Mouse (Mus musculus) limb, embryonic 13.5 days (tissue): ENCODE results near the gene Rhno1. TPM values are rescaled to one million over a fixed set of nuclear protein-coding genes. Genes with fewer than 3 reads are reported as not detected.
A peak's percentile ranks its signal among the peaks of the same experiment; 100 is the strongest.

Experiments
- ATAC-seq: fragments of 200-750 bp; cut with Nextera tagmentation; 2 replicates; pipeline ENCODE4 v1.8.0; 2017; ENCODE audit warnings: low read depth, moderate number of reproducible peaks, moderate TSS enrichment; ENCODE audit not compliant: low FRiP score
- H3K27ac ChIP-seq: fragments of 300-500 bp; sonication (generic); 2 replicates; pipeline ENCODE4 v1.5.1; 2015; ENCODE audit warnings: inconsistent platforms, mild to moderate bottlenecking, moderate library complexity
- H3K27me3 ChIP-seq: fragments of 300-500 bp; sonication (generic); 2 replicates; pipeline ENCODE4 v1.6.1; 2015; ENCODE audit warnings: mild to moderate bottlenecking, inconsistent platforms
- H3K36me3 ChIP-seq: fragments of 300-500 bp; sonication (generic); 2 replicates; pipeline ENCODE4 v1.6.1; 2015; ENCODE audit warnings: inconsistent platforms, mild to moderate bottlenecking, moderate library complexity
- H3K4me1 ChIP-seq: fragments of 300-500 bp; sonication (generic); 2 replicates; pipeline ENCODE4 v1.6.1; 2015; ENCODE audit warnings: inconsistent platforms
- H3K4me2 ChIP-seq: fragments of 300-500 bp; sonication (generic); replicated peaks from 2 replicates; pipeline ENCODE4 v1.6.1; 2015; ENCODE audit warnings: inconsistent platforms, mild to moderate bottlenecking, moderate library complexity
- H3K4me3 ChIP-seq: fragments of 300-500 bp; sonication (generic); 2 replicates; pipeline ENCODE4 v1.5.1; 2015; ENCODE audit warnings: moderate library complexity, mild to moderate bottlenecking, inconsistent platforms
- H3K9ac ChIP-seq: fragments of 300-500 bp; sonication (generic); 2 replicates; pipeline ENCODE4 v1.6.1; 2015; ENCODE audit warnings: mild to moderate bottlenecking, inconsistent platforms
- H3K9me3 ChIP-seq: fragments of 300-500 bp; sonication (generic); 2 replicates; pipeline ENCODE4 v1.6.1; 2016; ENCODE audit warnings: inconsistent platforms
- WGBS: fragments of 180-500 bp; shearing (Covaris S2); methylation state at CpG from one replicate; pipeline ENCODE4 v1.1.7; 2015; 5-methylcytosine and 5-hydroxymethylcytosine counted together
- polyA plus RNA-seq: library from polyadenylated mRNA; unstranded; fragments of >200 nt; fragmentation: Nextera tagmentation; extraction: Ambion mirVana; gene quantifications from 2 replicates; pipeline ENCODE4 v1.2.1, GENCODE M21; 2015

Rhno1 gene
- polyA plus RNA-seq, 1 experiment from 2014 or later, result 157 TPM

GRCm38 (mm10) chr6:128355726-128356416, 6.8 kb downstream of the Rhno1 start, which contains the start of gene Tulp3:
TSS of gene Tulp3 (minus strand) at chr6:128355851.
- peaks cover 24% of the 10 kb centered on the region for H3K4me1 ChIP-seq
- peaks cover 32% of the 10 kb centered on the region for H3K36me3 ChIP-seq
- peak within 1 kb of the TSS; percentile 75 for H3K9ac ChIP-seq
- H3K4me3 ChIP-seq, result peak within 1 kb of the TSS; percentile 82
- H3K9me3 ChIP-seq, result no peaks in the 10 kb centered on the region
- peak; percentile 99 for ATAC-seq
- peak within 1 kb of the TSS; percentile 80 for H3K4me2 ChIP-seq
- H3K27ac ChIP-seq, result peak within 1 kb of the TSS; percentile 71
- under 1% methylated on average over 41 of the region's 42 CpGs for WGBS
- no peaks in the 10 kb centered on the region for H3K27me3 ChIP-seq

- ATAC-seq, result no peak; the same call in none of the 2 replicates
- peaks cover 19% of the 10 kb centered on the region for H3K4me1 ChIP-seq
- peak overlapping the region; percentile 71 for H3K27ac ChIP-seq
- peak overlapping the region; percentile 75 for H3K9ac ChIP-seq
- H3K36me3 ChIP-seq, result peaks cover 38% of the 10 kb centered on the region
- peak overlapping the region; percentile 80 for H3K4me2 ChIP-seq
- under 1% methylated on average over 28 of the region's 28 CpGs for WGBS
- H3K27me3 ChIP-seq, result no peaks in the 10 kb centered on the region
- H3K9me3 ChIP-seq, result no peaks in the 10 kb centered on the region
- H3K4me3 ChIP-seq, result peak overlapping the region; percentile 82
Observed at GRCm38 (mm10) chr6:128355201-128355681, 7.5 kb downstream of the Rhno1 start.

GRCm38 (mm10) chr6:128354140-128354539, 8.6 kb downstream of the Rhno1 start:
- no peaks in the 10 kb centered on the region for H3K27me3 ChIP-seq
- H3K27ac ChIP-seq, result no peak overlapping the region
- no peaks in the 10 kb centered on the region for H3K9me3 ChIP-seq
- H3K4me1 ChIP-seq, result peaks cover 14% of the 10 kb centered on the region
- peaks cover 42% of the 10 kb centered on the region for H3K36me3 ChIP-seq
- WGBS, result 67% methylated on average over 3 of the region's 3 CpGs
- no peak overlapping the region for H3K9ac ChIP-seq
- H3K4me3 ChIP-seq, result peak overlapping the region; percentile 82
- H3K4me2 ChIP-seq, result peak overlapping the region; percentile 80
- ATAC-seq, result no peak

GRCm38 (mm10) chr6:128349711-128350110, 13.0 kb downstream of the Rhno1 start:
- no peak overlapping the region for H3K4me2 ChIP-seq
- no peak overlapping the region for H3K4me3 ChIP-seq
- no peak overlapping the region for H3K27ac ChIP-seq
- no peak for ATAC-seq
- H3K36me3 ChIP-seq, result peaks cover 21% of the 10 kb centered on the region
- H3K4me1 ChIP-seq, result peaks cover 16% of the 10 kb centered on the region
- WGBS, result 62% methylated on average over 7 of the region's 7 CpGs
- H3K9me3 ChIP-seq, result no peaks in the 10 kb centered on the region
- H3K27me3 ChIP-seq, result no peaks in the 10 kb centered on the region
- no peak overlapping the region for H3K9ac ChIP-seq

GRCm38 (mm10) chr6:128346782-128347181, 15.9 kb downstream of the Rhno1 start:
- H3K27ac ChIP-seq, result no peak overlapping the region

GRCm38 (mm10) chr6:128345623-128346022, 17.1 kb downstream of the Rhno1 start:
- H3K9me3 ChIP-seq, result no peaks in the 10 kb centered on the region
- H3K4me2 ChIP-seq, result no peak overlapping the region
- peaks cover 30% of the 10 kb centered on the region for H3K36me3 ChIP-seq
- no peak overlapping the region for H3K27ac ChIP-seq
- H3K27me3 ChIP-seq, result no peaks in the 10 kb centered on the region
- no peak overlapping the region for H3K9ac ChIP-seq
- ATAC-seq, result no peak
- WGBS, result 91% methylated on average over 10 of the region's 10 CpGs
- H3K4me1 ChIP-seq, result peaks cover 5% of the 10 kb centered on the region; the same call in 1 of the 2 replicates
- no peak overlapping the region for H3K4me3 ChIP-seq

More at GRCm38 (mm10) chr6:128346782-128347181, 15.9 kb downstream of the Rhno1 start:
- no peaks in the 10 kb centered on the region for H3K27me3 ChIP-seq
- H3K36me3 ChIP-seq, result peaks cover 35% of the 10 kb centered on the region
- 75% methylated on average over 6 of the region's 6 CpGs for WGBS
- no peaks in the 10 kb centered on the region for H3K9me3 ChIP-seq
- ATAC-seq, result no peak
- no peak overlapping the region for H3K4me2 ChIP-seq
- H3K9ac ChIP-seq, result no peak overlapping the region
- no peak overlapping the region for H3K4me3 ChIP-seq
- peaks cover 5% of the 10 kb centered on the region; the same call in 1 of the 2 replicates for H3K4me1 ChIP-seq

GRCm38 (mm10) chr6:128341956-128342723, 20.6 kb downstream of the Rhno1 start:
- no peak overlapping the region for H3K4me3 ChIP-seq
- H3K4me2 ChIP-seq, result no peak overlapping the region
- 86% methylated on average over 11 of the region's 11 CpGs for WGBS

GRCm38 (mm10) chr6:128338876-128339275, 23.8 kb downstream of the Rhno1 start:
- 43% methylated on average over 5 of the region's 5 CpGs for WGBS
- Histone ChIP-seq H3K27ac (no peak overlapping the region), H3K9ac (0 out of 2 replicates have a peak overlapping the region, but pooled peaks have one; percentile 39), H3K4me2 (no peak overlapping the region), H3K4me3 (no peak overlapping the region), H3K27me3 (no peaks in the 10 kb centered on the region), H3K4me1 (peaks cover 14% of the 10 kb centered on the region; the same call in 1 of the 2 replicates), H3K9me3 (no peaks in the 10 kb centered on the region), H3K36me3 (peaks cover 39% of the 10 kb centered on the region)
- peak; percentile 68; the same call in 1 of the 2 replicates for ATAC-seq

More at GRCm38 (mm10) chr6:128341956-128342723, 20.6 kb downstream of the Rhno1 start:
- H3K27me3 ChIP-seq, result no peaks in the 10 kb centered on the region
- peaks cover 14% of the 10 kb centered on the region; the same call in 1 of the 2 replicates for H3K4me1 ChIP-seq
- no peak overlapping the region for H3K9ac ChIP-seq
- no peak for ATAC-seq
- H3K36me3 ChIP-seq, result peaks cover 26% of the 10 kb centered on the region
- no peaks in the 10 kb centered on the region for H3K9me3 ChIP-seq
- H3K27ac ChIP-seq, result no peak overlapping the region

- Histone ChIP-seq H3K4me1 (peaks cover 14% of the 10 kb centered on the region; the same call in 1 of the 2 replicates), H3K27me3 (no peaks in the 10 kb centered on the region), H3K9ac (no peak overlapping the region), H3K4me2 (no peak overlapping the region), H3K9me3 (no peaks in the 10 kb centered on the region), H3K4me3 (no peak overlapping the region), H3K27ac (no peak overlapping the region), H3K36me3 (peaks cover 41% of the 10 kb centered on the region)
- WGBS, result 80% methylated on average over 7 of the region's 7 CpGs
- no peak for ATAC-seq
Observed at GRCm38 (mm10) chr6:128337467-128337866, 25.2 kb downstream of the Rhno1 start.

GRCm38 (mm10) chr6:128334397-128335124, 28.1 kb downstream of the Rhno1 start:
- H3K4me3 ChIP-seq, result no peak overlapping the region
- H3K4me2 ChIP-seq, result no peak overlapping the region
- ATAC-seq, result peak; percentile 37; the same call in 1 of the 2 replicates
- 33% methylated on average over 12 of the region's 12 CpGs for WGBS
- no peak overlapping the region for H3K9ac ChIP-seq
- H3K4me1 ChIP-seq, result peaks cover 12% of the 10 kb centered on the region; the same call in 1 of the 2 replicates
- H3K9me3 ChIP-seq, result peaks cover 11% of the 10 kb centered on the region
- H3K27me3 ChIP-seq, result no peaks in the 10 kb centered on the region
- peaks cover 59% of the 10 kb centered on the region for H3K36me3 ChIP-seq
- 0 out of 2 replicates have a peak overlapping the region, but pooled peaks have one; percentile 10 for H3K27ac ChIP-seq

- Histone ChIP-seq H3K36me3 (peaks cover 27% of the 10 kb centered on the region), H3K4me3 (no peak overlapping the region), H3K9me3 (no peaks in the 10 kb centered on the region), H3K4me2 (no peak overlapping the region), H3K4me1 (no peaks in the 10 kb centered on the region), H3K27ac (no peak overlapping the region), H3K27me3 (no peaks in the 10 kb centered on the region), H3K9ac (no peak overlapping the region)
- 7% methylated on average over 4 of the region's 4 CpGs for WGBS
- ATAC-seq, result peak; percentile 34; the same call in 1 of the 2 replicates
Observed at GRCm38 (mm10) chr6:128318317-128318716, 44.4 kb downstream of the Rhno1 start.
